Mouse (Mus musculus) embryonic facial prominence, embryonic 11.5 days (tissue): ENCODE results near the gene Crybb2. TPM values are rescaled to one million over a fixed set of nuclear protein-coding genes. Genes with fewer than 3 reads are reported as not detected.

Source experiments
- ATAC-seq: fragments of 200-750 bp; cut with Nextera tagmentation; replicated peaks from 2 replicates; pipeline ENCODE4 v1.8.0; 2017; ENCODE audit warnings: low read depth; ENCODE audit not compliant: insufficient number of reproducible peaks, low FRiP score, low TSS enrichment
- DNase-seq: peaks from one replicate; pipeline ENCODE4 v3.0.0-alpha.2; 2015; ENCODE audit warnings: low spot score
- H3K27ac ChIP-seq: fragments of 300-500 bp; sonication (generic); replicated peaks from 2 replicates; pipeline ENCODE4 v1.5.1; 2014; ENCODE audit warnings: mild to moderate bottlenecking, low read depth, low read length, control low read depth
- H3K27me3 ChIP-seq: fragments of 300-500 bp; sonication (generic); 2 replicates; pipeline ENCODE4 v1.6.1; 2014; ENCODE audit warnings: mild to moderate bottlenecking, low read length, moderate library complexity, mixed read lengths; ENCODE audit not compliant: control insufficient read depth, insufficient read depth
- H3K36me3 ChIP-seq: fragments of 300-500 bp; sonication (generic); replicated peaks from 2 replicates; pipeline ENCODE4 v1.6.1; 2014; ENCODE audit warnings: low read depth, mild to moderate bottlenecking, low read length, moderate library complexity, mixed read lengths; ENCODE audit not compliant: control insufficient read depth, insufficient read depth
- H3K4me1 ChIP-seq: fragments of 300-500 bp; sonication (generic); 2 replicates; pipeline ENCODE4 v1.6.1; 2014; ENCODE audit warnings: low read length, mixed read lengths; ENCODE audit not compliant: control insufficient read depth, insufficient read depth
- H3K4me2 ChIP-seq: fragments of 300-500 bp; sonication (generic); 2 replicates; pipeline ENCODE4 v1.6.1; 2014; ENCODE audit warnings: low read depth, mild to moderate bottlenecking, control low read depth, low read length, moderate library complexity
- H3K4me3 ChIP-seq: fragments of 300-500 bp; sonication (generic); 2 replicates; pipeline ENCODE4 v1.5.1; 2014; ENCODE audit warnings: low read depth, low read length, control low read depth
- H3K9ac ChIP-seq: fragments of 300-500 bp; sonication (generic); replicated peaks from 2 replicates; pipeline ENCODE4 v1.6.1; 2014; ENCODE audit warnings: mild to moderate bottlenecking, control low read depth, low read length
- H3K9me3 ChIP-seq: fragments of 300-500 bp; sonication (generic); replicated peaks from 2 replicates; pipeline ENCODE4 v1.6.1; 2016; ENCODE audit warnings: mild to moderate bottlenecking, low read length, inconsistent platforms, mixed read lengths; ENCODE audit not compliant: control insufficient read depth
- WGBS: fragments of 180-500 bp; shearing (Covaris S2); extraction: QIAGEN DNeasy Blood & Tissue Kit; methylation state at CpG from one replicate; pipeline ENCODE4 v1.1.7; 2014; 5-methylcytosine and 5-hydroxymethylcytosine counted together
- polyA plus RNA-seq: library from polyadenylated mRNA; unstranded; fragments of >200 nt; fragmentation: Nextera tagmentation; extraction: Ambion mirVana; gene quantifications from 2 replicates; pipeline ENCODE4 v1.2.1, GENCODE M21; 2014

The Crybb2 gene
- polyA plus RNA-seq, 1 experiment from 2014 or later, result not detected

- no peaks in the 10 kb centered on the region for H3K4me1 ChIP-seq
- H3K9me3 ChIP-seq, result no peaks in the 10 kb centered on the region
- no peaks in the 10 kb centered on the region for H3K27me3 ChIP-seq
- 81% methylated on average over 10 of the region's 10 CpGs for WGBS
- ATAC-seq, result no peak
- no peak overlapping the region for H3K27ac ChIP-seq
- H3K4me2 ChIP-seq, result no peak overlapping the region
- DNase-seq, result no peak
- H3K9ac ChIP-seq, result no peak overlapping the region
- no peak overlapping the region for H3K4me3 ChIP-seq
- no peaks in the 10 kb centered on the region for H3K36me3 ChIP-seq
Measured at GRCm38 (mm10) chr5:113101457-113101856, 31.5 kb upstream of the Crybb2 start.

- no peaks in the 10 kb centered on the region for H3K4me1 ChIP-seq
- no peak overlapping the region for H3K9ac ChIP-seq
- DNase-seq, result no peak
- no peaks in the 10 kb centered on the region for H3K9me3 ChIP-seq
- no peaks in the 10 kb centered on the region for H3K27me3 ChIP-seq
- ATAC-seq, result no peak
- no peaks in the 10 kb centered on the region for H3K36me3 ChIP-seq
- no peak overlapping the region for H3K4me2 ChIP-seq
- no peak overlapping the region for H3K27ac ChIP-seq
- H3K4me3 ChIP-seq, result no peak overlapping the region
- 85% methylated on average over 11 of the region's 11 CpGs for WGBS
Measured at GRCm38 (mm10) chr5:113100422-113100821, 30.5 kb upstream of the Crybb2 start.

- Histone ChIP-seq H3K9me3 (no peaks in the 10 kb centered on the region), H3K4me1 (no peaks in the 10 kb centered on the region), H3K36me3 (no peaks in the 10 kb centered on the region), H3K4me3 (no peak overlapping the region), H3K27me3 (no peaks in the 10 kb centered on the region), H3K27ac (no peak overlapping the region), H3K4me2 (no peak overlapping the region), H3K9ac (no peak overlapping the region)
- ATAC-seq, result no peak
- peak; percentile 93 for DNase-seq
- 7% methylated on average over 1 of the region's 1 CpGs for WGBS
Measured at GRCm38 (mm10) chr5:113099546-113099945, 29.6 kb upstream of the Crybb2 start.

GRCm38 (mm10) chr5:113097551-113097950, 27.6 kb upstream of the Crybb2 start:
- Histone ChIP-seq H3K4me1 (no peaks in the 10 kb centered on the region), H3K4me2 (no peak overlapping the region), H3K27ac (no peak overlapping the region), H3K9me3 (no peaks in the 10 kb centered on the region), H3K27me3 (no peaks in the 10 kb centered on the region), H3K4me3 (no peak overlapping the region), H3K9ac (no peak overlapping the region), H3K36me3 (no peaks in the 10 kb centered on the region)
- no peak for DNase-seq
- WGBS, result 87% methylated on average over 17 of the region's 17 CpGs
- ATAC-seq, result no peak

- Histone ChIP-seq H3K27me3 (no peaks in the 10 kb centered on the region), H3K4me2 (no peak overlapping the region), H3K4me1 (no peaks in the 10 kb centered on the region), H3K4me3 (no peak overlapping the region), H3K36me3 (no peaks in the 10 kb centered on the region), H3K9me3 (no peaks in the 10 kb centered on the region), H3K27ac (no peak overlapping the region), H3K9ac (no peak overlapping the region)
- WGBS, result 91% methylated on average over 18 of the region's 18 CpGs
- DNase-seq (no peak), ATAC-seq (no peak)
Measured at GRCm38 (mm10) chr5:113095456-113095855, 25.5 kb upstream of the Crybb2 start.

DNA sequence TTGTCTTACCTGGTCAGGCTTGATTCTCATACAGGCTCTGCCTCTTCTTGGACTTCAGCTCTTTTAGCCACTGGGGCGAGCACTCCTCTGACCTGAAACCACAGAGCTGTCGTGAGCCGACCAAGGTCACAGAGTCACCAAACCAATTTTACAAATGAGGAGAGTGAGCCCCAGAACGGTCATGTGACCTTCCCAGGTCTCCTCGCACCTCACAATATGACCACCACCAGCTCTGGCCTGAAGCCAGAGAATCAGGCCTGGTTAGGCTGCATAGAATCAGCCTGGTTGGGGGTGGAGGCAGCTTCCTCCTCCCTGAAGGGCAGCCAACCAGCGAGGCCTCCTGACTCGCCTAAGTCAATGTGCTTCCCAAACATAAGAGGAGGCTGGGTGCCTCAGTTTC, 22.5 kb upstream of the Crybb2 start:
- H3K27ac ChIP-seq, result no peak overlapping the region
- ATAC-seq, result no peak
- no peak overlapping the region for H3K4me2 ChIP-seq
- no peak for DNase-seq
- no peaks in the 10 kb centered on the region for H3K9me3 ChIP-seq
- H3K4me3 ChIP-seq, result no peak overlapping the region
- no peaks in the 10 kb centered on the region for H3K36me3 ChIP-seq
- no peaks in the 10 kb centered on the region for H3K4me1 ChIP-seq
- H3K9ac ChIP-seq, result no peak overlapping the region
- no peaks in the 10 kb centered on the region for H3K27me3 ChIP-seq
- WGBS, result 75% methylated on average over 7 of the region's 7 CpGs

GRCm38 (mm10) chr5:113091162-113091561, 21.2 kb upstream of the Crybb2 start:
- Histone ChIP-seq H3K4me2 (no peak overlapping the region), H3K4me3 (no peak overlapping the region), H3K9me3 (no peaks in the 10 kb centered on the region), H3K27ac (no peak overlapping the region), H3K27me3 (no peaks in the 10 kb centered on the region), H3K4me1 (no peaks in the 10 kb centered on the region), H3K36me3 (no peaks in the 10 kb centered on the region), H3K9ac (no peak overlapping the region)
- WGBS, result 57% methylated on average over 5 of the region's 5 CpGs
- DNase-seq, result peak; percentile 75
- peak; percentile 52; the same call in 1 of the 2 replicates for ATAC-seq

GRCm38 (mm10) chr5:113090750-113091149, 20.8 kb upstream of the Crybb2 start:
- DNase-seq (no peak), ATAC-seq (no peak)
- 89% methylated on average over 11 of the region's 11 CpGs for WGBS

More at GRCm38 (mm10) chr5:113090750-113091149, 20.8 kb upstream of the Crybb2 start:
- no peak overlapping the region for H3K4me2 ChIP-seq
- H3K9ac ChIP-seq, result no peak overlapping the region
- H3K27me3 ChIP-seq, result no peaks in the 10 kb centered on the region
- no peaks in the 10 kb centered on the region for H3K9me3 ChIP-seq
- H3K36me3 ChIP-seq, result no peaks in the 10 kb centered on the region
- no peaks in the 10 kb centered on the region for H3K4me1 ChIP-seq
- no peak overlapping the region for H3K27ac ChIP-seq
- no peak overlapping the region for H3K4me3 ChIP-seq
